Mouse (Mus musculus) CD4-positive, CD25-positive, alpha-beta regulatory T cell, adult 4 months (primary cell): ENCODE measurements around the gene Dbp. TPM values are rescaled to one million over a fixed set of nuclear protein-coding genes. Genes with fewer than 3 reads are reported as not detected.

ENCODE experiments used
- ATAC-seq: one replicate; pipeline ENCODE4 v1.8.0; 2017
- polyA plus RNA-seq, 2 experiments: library from polyadenylated mRNA; unstranded; fragments of 100-300 nt; shearing (Covaris generic); gene quantifications; one replicate each; pipeline ENCODE4 v1.2.1; 2017

The Dbp gene
- polyA plus RNA-seq, 2 experiments from 2014 or later, result 7.4 to 8.8 TPM

DNA sequence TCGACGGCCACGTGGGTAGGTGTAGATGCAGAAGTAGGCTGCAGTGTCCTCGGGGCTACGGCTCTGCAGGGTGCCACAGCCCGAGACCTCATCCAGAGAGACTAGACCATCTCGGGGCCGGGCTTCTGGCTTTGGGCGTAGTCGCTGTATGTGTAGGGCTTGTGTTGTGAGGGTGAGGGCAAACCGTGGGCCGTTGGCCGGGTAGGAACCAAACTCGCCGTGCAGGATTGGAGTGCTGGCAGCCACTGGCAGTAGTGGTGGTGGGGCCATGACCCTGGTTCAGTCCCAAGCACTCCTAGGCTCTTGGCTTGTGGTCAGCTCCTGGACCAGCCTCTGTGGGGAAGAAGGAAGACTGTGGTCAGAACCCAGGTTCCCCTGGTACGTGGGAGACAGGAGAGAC is 8.5 kb downstream of the Dbp start:
- no peak for ATAC-seq

DNA sequence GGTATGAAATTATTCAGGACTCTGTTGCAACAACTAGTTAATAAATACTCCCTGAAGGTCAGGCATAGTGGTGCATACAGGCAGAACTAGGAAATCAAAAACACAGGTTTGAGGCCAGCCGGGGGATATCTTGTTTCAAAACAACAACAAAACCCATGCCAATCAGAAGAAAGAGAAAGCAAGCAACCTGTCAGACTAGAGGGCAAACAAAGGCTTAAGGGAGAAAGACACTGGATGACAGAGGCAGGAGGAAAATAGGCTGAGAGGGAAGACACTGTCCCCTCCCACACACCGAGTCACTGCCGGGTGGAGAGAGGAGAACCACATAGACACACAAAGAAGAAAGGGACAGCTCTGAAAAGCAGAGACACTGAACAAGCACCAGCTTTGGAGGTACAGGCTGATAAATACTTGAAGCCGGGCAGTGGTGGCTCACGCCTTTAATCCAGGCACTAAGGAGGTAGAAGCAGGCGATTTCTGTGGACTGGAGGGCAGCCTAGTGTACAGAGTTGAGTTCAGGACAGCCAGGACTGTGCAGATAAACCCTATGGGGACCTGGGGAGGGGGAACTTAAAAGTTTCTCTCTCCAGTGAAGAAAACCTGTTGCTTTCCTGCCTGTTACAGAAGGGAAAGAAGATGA is 9.1 kb downstream of the Dbp start:
- no peak for ATAC-seq

DNA sequence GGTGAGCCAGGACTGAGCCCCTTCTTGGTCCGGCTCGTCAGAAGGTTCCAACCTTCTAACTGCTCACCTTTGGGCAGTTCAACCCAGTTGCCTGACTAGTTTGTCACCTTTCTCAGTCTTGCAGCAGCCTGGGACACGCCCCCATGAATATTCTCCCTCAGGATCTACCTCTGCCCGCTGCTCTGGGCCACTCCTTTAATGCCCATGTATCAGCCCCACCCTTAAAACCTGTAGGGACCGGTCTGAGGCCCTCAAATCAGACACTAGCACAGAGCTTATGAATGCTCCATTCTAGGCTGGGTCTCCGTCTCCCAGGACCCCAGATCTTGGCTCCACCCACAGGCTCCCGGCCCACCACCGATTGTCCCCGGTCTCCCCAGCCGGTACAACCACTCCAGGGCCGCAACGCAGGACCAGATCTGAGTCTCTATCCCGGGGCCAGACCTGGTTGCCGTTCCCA is 9.8 kb downstream of the Dbp start:
- ATAC-seq, result no peak

DNA sequence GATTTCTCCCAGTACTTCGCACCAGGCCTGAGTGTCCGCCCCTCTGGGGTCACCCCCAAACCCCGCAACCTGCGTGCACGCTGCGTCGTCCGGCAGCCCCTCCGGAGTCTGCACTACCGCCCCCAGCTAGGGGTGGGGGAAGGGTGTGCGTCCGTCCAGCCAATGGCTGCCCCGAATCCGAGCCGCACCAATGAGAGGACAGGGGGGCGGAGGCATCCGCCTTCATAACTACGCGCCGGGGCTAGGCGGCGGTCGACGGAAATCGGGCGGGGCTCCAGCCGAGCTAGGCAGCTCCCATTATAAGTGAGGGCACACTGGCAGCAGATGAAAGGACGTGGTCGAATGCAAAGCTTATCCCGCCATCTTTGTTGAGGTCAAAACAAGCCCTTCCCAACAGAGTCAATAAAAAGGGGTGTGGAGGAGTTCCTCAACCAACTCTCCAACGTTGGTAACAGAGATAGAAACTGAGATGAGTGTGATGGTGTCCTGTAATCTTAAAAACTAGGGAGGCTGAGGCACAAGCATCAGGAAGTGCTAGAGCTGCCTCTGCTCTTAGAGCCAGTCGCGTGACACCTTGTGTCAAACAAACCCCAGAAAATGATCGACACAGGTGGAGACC is 10.3 kb downstream of the Dbp start, which contains the start of gene Rpl18:
Gene Rpl18, plus strand, starts transcription at position 368 of the 619 bp plus-strand sequence.
- ATAC-seq, result peak; percentile 90

DNA sequence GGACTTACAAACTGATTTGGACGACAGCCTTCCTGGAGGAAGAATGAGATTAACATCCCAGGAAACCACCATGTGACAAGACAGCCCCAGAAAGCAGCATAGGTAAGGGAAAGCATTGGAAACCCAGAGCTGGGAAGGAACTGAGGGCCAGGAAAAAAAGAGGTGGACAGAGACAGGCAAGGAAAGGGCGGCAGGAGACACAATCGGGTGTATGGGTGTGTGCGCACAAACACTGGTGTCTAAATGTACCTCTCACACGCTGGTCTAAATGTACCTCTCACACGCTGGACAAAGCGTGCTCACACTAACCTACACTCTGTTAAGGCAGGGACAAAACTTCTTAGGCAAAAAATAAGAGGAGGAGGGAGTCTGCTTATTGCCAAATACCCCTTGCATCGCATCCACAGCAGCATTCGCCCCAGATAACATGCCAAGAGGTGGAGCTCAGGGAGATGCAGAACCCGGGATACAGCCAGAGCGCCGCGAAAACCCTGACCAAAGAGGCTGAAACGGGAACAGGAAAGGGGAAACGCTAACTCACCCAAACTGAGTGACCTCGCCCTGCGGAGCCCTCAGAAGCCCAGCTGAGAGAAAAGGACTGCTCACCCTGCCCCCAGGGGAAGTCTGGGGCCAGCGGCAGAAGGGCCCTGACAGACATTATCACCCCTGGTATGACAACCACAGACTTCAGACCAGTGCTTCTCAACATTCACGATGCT is 11.0 kb downstream of the Dbp start:
- ATAC-seq, result no peak

DNA sequence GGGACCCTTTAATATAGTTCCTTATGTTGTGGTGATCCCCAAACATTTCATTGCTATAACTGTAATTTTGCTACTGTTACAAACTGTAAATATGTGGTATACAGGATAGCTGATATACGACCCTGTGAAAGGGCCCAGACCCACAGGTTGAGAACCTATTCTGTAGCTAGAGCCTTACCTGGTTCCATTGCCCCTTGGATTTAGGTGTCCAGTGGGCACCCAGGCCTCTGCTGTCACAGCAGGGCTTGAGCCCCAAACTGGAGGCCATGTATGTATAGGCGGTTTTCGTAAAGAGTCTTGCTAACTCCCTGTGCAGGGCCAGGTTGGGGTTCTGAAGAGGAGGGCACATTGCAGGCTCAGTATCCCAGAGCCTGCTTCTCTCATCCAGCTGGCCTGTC is 11.6 kb downstream of the Dbp start:
- ATAC-seq, result no peak

DNA sequence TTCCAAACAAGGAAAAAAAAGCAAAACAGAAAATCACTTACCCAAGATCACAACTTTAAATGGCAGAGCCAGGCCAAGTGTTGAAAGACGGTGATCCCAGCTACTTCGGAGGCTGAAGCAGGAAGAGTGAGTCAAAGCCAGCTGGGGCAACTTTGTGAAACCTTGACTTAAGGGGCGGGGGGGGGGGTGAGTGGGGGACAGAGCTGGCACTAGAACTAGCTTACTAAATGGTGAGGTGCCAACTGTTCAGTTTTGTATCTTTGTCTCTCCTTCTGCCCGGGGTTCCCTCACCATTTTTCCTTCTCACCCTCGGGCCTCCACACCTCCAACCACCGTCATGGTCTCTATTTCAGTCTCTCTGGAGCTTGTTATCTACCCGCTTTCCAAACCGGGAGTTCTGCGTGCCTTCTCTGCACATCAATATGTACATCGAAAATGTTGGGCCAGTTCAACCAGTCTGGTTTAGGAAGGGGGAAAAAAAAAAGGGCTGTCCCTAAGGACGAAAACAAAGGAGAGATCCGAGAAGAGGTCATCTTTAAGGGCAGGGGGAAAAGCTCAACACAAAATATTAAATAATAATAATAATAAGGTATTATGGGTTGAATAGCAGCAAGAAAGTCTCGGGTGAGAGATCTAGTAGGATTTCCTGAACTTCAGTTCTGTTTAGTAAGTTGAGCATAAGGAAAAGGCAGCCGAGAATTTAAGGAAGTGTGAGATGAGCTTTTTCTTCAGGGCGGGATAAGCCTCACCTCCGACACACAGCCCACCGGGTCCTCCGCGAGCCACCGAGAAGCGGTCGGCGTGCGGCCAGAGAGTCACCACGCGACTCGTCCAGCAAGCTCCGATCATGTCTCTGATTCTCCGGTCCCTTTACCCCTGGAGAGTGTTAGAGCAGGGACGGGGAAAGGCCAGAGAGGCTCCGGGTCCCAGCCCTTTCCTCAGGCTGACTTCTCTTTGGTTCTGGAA is 12.3 kb downstream of the Dbp start:
- ATAC-seq, result no peak

DNA sequence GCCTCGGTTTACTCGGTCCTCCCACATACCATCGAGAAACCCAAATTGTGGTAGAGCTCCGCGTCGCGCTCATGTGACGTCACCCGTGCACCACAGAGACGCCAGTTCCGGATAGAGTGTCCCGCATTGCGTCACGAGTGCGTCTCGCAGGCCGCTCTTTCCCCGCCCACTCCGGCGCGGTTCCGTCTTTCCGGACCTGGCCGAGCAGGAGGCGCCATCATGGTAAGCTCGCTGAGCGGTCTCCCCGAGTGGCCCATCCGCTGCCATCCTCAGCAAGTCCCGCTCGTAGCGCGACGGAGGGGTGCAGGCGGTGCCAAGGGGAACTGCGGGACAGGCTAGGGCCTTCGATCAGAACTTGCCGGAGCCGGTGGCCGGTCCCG is 13.0 kb downstream of the Dbp start, which contains the start of gene Sphk2:
Gene Sphk2, minus strand, starts transcription at position 85 of the 380 bp plus-strand sequence.
- ATAC-seq, result peak; percentile 72

DNA sequence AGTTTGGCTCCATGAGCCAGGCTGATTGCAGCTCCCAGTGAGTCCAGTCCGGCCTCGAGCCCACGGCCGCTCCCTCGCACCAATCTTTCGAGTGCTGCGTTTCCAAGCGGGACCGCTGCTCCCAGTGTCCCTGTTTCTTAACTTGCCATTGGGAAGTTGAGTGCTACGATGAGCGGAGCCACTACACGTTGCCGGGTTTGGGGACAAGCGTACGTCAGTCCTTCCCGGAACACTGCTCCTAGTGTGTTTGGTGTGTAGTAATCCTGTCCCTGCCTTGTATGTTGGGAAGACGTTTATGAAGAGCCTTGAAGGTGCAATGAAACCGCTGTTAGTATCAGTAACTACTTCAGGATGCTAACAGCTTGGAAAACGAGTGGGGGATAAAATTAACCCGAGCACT is 13.4 kb downstream of the Dbp start:
- no peak for ATAC-seq

DNA sequence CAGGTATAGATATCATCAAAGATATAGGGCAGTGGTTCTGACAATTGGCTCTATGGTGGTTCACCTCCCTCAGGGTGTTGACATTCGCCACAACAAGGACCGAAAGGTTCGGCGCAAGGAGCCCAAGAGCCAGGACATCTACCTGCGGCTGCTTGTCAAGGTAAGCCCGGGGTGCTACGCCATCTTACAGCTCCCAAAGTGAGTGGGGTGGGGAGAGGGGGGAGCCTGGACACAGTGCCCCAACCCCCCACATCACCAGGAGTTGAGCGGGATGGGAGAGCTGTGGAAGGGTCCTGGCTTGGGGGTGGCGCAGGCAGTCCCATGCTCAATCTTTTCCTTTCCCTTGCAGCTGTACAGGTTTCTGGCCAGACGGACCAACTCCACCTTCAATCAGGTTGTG is 14.3 kb downstream of the Dbp start:
- no peak for ATAC-seq

DNA sequence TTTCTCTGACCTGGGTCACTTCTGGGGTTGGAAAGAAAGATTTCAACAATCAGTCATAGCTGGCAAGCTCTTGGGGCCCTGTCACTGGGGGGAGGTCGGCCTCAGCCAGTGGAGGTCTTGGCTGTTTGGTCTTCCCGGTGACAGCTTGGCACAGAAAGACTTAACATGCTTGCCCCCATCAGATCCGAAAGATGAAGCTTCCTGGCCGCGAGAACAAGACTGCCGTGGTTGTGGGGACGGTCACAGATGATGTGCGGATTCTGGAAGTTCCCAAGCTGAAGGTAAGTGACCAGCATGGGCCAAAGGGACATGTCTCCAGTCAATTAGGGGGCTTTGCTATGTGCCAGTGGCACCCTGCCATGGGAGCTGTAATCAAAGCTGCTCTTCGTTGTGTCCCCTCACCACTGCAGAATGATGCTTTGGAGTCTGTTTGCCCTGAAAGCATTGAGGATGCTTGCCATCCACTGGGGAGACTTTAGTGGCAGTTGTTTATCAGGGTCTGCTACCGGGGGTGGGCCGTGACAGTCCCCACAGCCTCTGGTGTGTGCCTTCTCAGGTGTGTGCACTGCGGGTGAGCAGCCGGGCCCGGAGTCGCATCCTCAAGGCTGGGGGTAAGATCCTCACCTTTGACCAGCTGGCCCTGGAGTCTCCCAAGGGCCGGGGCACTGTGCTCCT is 15.0 kb downstream of the Dbp start:
- no peak for ATAC-seq

DNA sequence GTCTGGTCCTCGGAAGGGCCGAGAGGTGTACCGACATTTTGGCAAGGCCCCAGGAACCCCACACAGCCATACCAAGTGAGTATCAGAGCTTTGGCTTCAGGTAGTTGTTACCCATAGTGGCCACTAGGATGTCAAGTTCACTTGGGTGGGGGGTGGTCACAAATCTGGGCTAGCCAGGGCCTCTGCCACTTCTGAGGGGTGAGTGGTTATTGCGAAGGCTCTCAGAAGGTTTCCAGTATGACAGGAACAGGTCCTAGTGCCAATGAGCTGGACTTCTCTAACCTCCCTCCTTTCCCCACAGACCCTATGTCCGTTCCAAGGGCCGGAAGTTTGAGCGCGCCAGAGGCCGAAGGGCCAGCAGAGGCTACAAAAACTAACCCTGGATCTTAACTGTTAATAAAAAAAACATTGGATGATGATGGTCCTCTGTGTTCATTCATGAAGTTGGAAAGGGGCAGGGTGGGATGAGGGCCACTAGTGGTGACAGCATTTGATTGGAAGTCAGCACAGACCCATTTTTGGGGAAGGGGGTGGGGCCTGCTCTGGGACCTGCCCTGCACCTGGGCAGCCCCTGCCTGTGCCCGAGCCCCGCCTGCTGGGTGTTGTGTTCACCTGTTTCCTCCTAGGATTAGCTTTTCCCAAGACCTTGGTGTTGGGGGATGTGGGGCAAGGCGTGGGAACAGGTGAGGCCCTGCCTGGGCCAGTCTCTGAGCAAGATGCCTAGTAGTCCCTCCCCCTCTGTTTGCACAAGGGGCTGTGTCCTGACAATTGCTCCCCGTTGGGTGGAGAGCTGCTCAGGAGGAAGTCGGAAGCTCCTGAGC is 15.7 kb downstream of the Dbp start, which contains the start of gene Fam83e:
Gene Fam83e, plus strand, starts transcription at position 800 of the 821 bp plus-strand sequence.
- ATAC-seq, result no peak

DNA sequence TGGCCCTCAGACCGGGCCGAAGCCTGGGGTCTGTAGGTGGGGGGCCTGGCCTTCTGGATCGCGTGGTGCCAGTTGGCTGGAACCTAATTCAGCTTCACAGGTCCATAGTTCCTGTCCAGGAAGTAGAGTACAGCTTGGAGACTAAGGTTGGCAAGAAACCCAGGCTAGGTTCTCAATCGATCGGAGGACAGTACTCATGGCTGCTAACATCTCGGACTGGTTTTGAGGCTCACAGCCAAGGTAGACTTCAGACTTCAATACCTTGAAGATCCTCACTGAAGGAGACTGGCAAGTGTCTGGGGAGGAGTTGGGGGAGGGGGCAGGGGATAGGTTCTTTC is 16.3 kb downstream of the Dbp start:
- no peak for ATAC-seq

DNA sequence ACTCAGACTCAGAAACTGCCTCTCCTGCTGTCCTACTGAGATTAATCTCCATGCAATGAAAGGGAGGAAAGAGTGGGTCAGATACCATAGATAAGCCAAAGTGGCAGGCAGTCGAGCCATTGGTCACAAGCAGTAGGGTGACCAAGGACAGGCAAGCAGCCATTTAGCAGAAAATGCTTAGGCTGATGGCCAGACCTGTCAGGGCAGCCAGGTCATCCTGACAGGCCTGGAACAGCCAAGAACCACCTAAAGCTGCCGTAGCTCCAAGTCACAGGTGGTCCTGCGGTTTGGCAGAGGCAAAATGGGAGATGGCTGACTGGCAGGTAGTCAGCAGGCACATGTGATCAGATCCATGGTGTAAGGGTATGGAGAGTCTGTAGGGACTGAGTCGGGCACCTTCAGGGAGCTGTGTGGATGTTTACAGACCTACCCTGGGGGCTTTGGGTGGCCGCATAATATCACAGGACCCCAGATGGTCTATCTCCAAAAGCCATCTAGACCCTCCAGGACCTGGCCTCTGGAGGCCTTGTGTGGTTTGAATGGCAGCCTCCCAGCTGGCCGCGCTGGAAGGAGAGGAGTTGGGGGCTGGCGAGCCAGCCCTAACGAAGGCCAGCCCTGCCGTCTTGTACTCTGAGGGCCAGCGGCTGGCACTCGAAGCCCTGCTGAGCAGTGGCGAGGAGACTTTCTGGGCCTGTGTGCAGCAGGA is 16.9 kb downstream of the Dbp start:
- ATAC-seq, result no peak

DNA sequence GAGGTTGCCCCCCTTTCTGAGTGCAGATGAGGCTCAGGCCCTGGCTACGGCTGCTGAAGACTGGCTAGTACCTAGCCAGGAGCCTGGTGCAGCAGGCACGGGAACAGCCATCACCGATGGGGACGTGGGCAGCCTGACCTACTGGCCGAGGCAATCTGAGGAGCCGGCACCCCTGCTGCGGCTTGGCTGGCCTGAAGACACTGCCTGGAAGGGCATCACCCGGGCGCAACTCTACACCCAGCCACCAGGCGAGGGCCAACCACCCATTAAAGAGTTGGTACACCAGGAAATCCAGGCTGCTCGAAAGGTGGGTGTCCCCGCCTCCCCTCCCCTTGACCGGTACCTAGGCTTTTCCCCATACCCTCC is 17.4 kb downstream of the Dbp start:
- no peak for ATAC-seq

DNA sequence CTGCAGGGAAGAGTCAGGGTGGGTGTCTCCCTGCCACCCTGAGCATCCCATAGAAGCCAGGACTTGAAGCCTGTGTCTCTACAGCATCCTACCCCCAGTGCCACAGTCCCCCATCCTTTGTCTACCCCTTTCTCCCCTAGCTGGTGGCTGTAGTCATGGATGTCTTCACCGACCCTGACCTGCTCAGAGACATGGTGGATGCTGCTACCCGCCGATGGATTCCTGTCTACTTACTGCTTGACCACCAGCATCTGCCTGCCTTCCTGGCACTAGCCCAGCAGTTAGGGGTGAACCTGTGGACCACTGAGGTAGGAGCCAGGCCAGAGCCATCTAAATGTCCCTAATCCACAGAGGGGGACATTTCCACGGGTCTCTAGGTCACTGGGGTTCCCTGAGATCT is 18.4 kb downstream of the Dbp start:
- no peak for ATAC-seq

DNA sequence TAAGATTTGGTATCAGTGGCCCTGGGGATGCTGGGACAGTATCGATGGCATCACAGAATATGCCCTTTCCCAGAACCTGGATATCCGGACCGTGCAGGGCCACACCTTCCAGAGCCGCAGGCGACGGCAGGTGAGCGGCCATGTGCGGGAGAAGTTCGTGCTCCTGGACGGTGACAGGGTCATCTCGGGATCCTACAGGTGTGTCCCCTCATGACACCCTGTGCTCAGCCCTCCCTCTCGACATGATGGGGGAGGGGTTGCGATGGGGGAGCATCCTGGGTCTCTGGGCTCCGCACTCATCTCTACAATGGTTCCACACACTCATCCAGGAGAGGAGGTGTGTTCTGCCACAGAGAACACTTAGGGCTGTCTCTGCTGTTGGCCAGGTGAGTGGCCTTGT is 18.9 kb downstream of the Dbp start:
- ATAC-seq, result no peak

DNA sequence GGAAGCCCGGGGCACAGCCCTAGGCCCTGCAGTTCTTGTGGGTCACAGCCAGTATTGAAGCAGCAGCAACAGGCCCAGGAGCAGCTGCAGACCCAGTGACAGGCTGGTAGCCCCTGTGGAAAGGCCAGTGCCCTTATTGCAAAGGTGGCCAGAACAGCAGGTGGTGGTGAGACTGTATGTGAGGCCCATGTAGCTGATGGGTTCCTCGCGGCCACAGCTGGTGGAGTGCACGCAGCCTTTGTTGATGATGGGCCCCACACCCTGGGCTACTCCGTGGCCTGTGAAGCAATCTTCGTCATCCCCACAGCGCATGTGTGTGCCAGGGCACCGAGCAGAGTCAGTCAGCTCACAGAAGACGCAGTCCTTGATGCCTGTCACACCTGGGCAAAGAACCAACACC is 20.3 kb downstream of the Dbp start:
- ATAC-seq, result no peak

DNA sequence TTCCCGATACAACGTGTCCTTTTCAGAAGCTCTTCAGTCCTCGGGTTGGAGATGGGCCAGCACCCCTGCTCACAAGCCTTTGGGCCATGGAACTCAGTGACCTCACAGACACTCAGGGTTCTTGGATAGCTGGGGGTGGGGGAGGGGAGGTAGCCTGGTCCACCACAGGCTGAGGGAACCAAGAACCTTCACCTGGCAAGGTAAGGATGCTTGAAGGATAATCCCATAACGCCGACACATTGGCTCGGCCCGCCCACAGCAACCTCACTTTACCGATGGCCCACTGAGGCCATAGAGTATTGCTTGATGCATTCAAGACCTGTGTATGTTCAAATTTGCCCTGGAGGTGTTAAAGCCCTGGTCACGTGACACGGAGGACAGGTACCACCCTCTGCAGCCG is 20.8 kb downstream of the Dbp start, which contains the start of gene Spaca4:
Gene Spaca4, minus strand, starts transcription at position 101 of the 400 bp plus-strand sequence.
- ATAC-seq, result no peak

DNA sequence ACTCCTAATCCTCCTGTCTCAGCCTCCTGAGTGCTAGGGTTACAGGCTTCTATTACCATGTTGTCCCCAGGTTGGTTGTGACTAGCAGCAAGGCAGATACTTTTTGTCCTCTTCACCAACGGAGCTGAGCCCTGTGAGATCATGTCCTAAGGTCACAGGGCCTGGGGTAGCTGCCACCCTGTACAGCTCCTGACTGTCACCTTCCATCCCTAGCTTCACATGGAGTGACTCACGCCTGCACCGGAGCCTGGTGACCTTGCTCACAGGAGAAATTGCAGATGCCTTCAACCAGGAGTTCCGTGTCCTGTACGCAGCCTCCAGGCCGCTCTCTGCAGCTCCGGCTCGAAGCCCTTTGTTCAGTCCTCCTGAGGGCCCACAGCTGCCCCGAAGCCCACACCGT is 21.5 kb downstream of the Dbp start:
- no peak for ATAC-seq

DNA sequence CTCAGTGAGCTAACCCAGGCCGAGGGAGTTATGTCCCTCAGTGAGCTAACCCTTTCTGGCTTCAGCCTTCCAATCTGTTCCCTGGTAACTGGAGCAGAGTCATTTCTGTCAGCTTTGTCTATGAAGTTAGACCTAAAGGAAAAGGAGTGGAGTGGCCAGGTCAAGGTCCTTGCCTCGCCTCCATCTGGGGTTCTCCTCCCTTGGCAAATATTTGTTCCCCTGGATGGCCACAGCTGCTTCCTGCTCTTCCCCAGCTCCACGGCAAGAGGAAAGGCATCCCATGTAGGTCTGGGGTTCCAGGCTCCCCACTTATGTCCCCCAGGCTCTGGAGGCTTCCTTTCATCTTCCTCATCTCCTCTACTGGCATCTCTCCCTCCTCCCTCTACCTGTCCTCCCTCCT is 22.7 kb downstream of the Dbp start:
- no peak for ATAC-seq
